Mouse (Mus musculus) c-Kit-positive CD71-negative TER-119-negative erythroid progenitor cells, embryonic 14.5 days (primary cell): ENCODE measurements around the gene Sorcs1.

ENCODE experiments used
- DNase-seq: peaks from one replicate; pipeline ENCODE4 v3.0.0-alpha.2; 2013; ENCODE audit warnings: low read depth

The Sorcs1 gene

GRCm38 (mm10) chr19:50214466-50215228 lies 463.8 kb downstream of the Sorcs1 start:
- no peak for DNase-seq

- no peak for DNase-seq
Measured at GRCm38 (mm10) chr19:50210456-50210855, 468.0 kb downstream of the Sorcs1 start.

GRCm38 (mm10) chr19:50204341-50204740 lies 474.1 kb downstream of the Sorcs1 start:
- DNase-seq: no peak

GRCm38 (mm10) chr19:50196592-50196991 lies 481.9 kb downstream of the Sorcs1 start:
- DNase-seq: no peak

- DNase-seq: no peak
Measured at GRCm38 (mm10) chr19:50185769-50186715, 492.4 kb downstream of the Sorcs1 start.

- peak; percentile 32 for DNase-seq
Measured at GRCm38 (mm10) chr19:50184901-50185623, 493.4 kb downstream of the Sorcs1 start.

- DNase-seq: no peak
Measured at GRCm38 (mm10) chr19:50178851-50179250, 499.6 kb downstream of the Sorcs1 start.

- no peak for DNase-seq
Measured at GRCm38 (mm10) chr19:50178151-50178550, 500.3 kb downstream of the Sorcs1 start.

GRCm38 (mm10) chr19:50171849-50172248 lies 506.6 kb downstream of the Sorcs1 start:
- DNase-seq: peak; percentile 10

- no peak for DNase-seq
Measured at GRCm38 (mm10) chr19:50151111-50151510, 527.3 kb downstream of the Sorcs1 start.

- DNase-seq: no peak
Measured at GRCm38 (mm10) chr19:50145919-50146318, 532.5 kb downstream of the Sorcs1 start.

GRCm38 (mm10) chr19:50141853-50142252 lies 536.6 kb downstream of the Sorcs1 start:
- DNase-seq: no peak

GRCm38 (mm10) chr19:50134656-50135055 lies 543.8 kb downstream of the Sorcs1 start:
- no peak for DNase-seq

GRCm38 (mm10) chr19:50105842-50106585 lies 572.4 kb downstream of the Sorcs1 start:
- no peak for DNase-seq
